Mouse (Mus musculus): Measurements from ENCODE around the gene Zfp592.

The Zfp592 gene

GRCm38 (mm10) chr7:81057901-81058711, 64.6 kb downstream of the Zfp592 start:
- no peak for DNase-seq (ENCODE audit: low read depth, low spot score)

GRCm38 (mm10) chr7:81058712-81059154, 65.3 kb downstream of the Zfp592 start:
- DNase-seq (ENCODE audit: low read depth, low spot score): no peak

GRCm38 (mm10) chr7:81059388-81059787, 65.9 kb downstream of the Zfp592 start:
- DNase-seq (ENCODE audit: low read depth, low spot score): no peak

GRCm38 (mm10) chr7:81060908-81061307, 67.4 kb downstream of the Zfp592 start:
- peak; percentile 29 for DNase-seq (ENCODE audit: low read depth, low spot score)

GRCm38 (mm10) chr7:81061936-81062335, 68.5 kb downstream of the Zfp592 start:
- peak; percentile 16 for DNase-seq (ENCODE audit: low read depth, low spot score)

- no peak for DNase-seq (ENCODE audit: low read depth, low spot score)
Measured at GRCm38 (mm10) chr7:81063332-81063731, 69.9 kb downstream of the Zfp592 start.

GRCm38 (mm10) chr7:81066714-81067113, 73.2 kb downstream of the Zfp592 start:
- DNase-seq (ENCODE audit: low read depth, low spot score): no peak

GRCm38 (mm10) chr7:81072463-81072862, 79.0 kb downstream of the Zfp592 start:
- peak; percentile 65 for DNase-seq (ENCODE audit: low read depth, low spot score)

GRCm38 (mm10) chr7:81073273-81073672, 79.8 kb downstream of the Zfp592 start:
- DNase-seq (ENCODE audit: low read depth, low spot score): no peak

- DNase-seq (ENCODE audit: low read depth, low spot score): no peak
Measured at GRCm38 (mm10) chr7:81074546-81074945, 81.1 kb downstream of the Zfp592 start.

GRCm38 (mm10) chr7:81075299-81075698, 81.8 kb downstream of the Zfp592 start:
- no peak for DNase-seq (ENCODE audit: low read depth, low spot score)

- DNase-seq (ENCODE audit: low read depth, low spot score): no peak
Measured at GRCm38 (mm10) chr7:81075732-81076131, 82.3 kb downstream of the Zfp592 start.

- no peak for DNase-seq (ENCODE audit: low read depth, low spot score)
Measured at GRCm38 (mm10) chr7:81077009-81077408, 83.5 kb downstream of the Zfp592 start.

- DNase-seq (ENCODE audit: low read depth, low spot score): no peak
Measured at GRCm38 (mm10) chr7:81078740-81079139, 85.3 kb downstream of the Zfp592 start.

GRCm38 (mm10) chr7:81093420-81093965, 100.0 kb downstream of the Zfp592 start:
- no peak for DNase-seq (ENCODE audit: low read depth, low spot score)

GRCm38 (mm10) chr7:81094104-81094757, 100.8 kb downstream of the Zfp592 start:
- DNase-seq (ENCODE audit: low read depth, low spot score): no peak

All from brain, adult 2 months (tissue).